Mouse (Mus musculus) kidney, adult 9 months (tissue): ENCODE measurements at regions not wholly inside any gene's neighbourhood (a gene's known extent, or its start where the extent isn't known, plus 50 kb on each side); places are given as distances from the start of the nearest gene placed in this dataset.

ENCODE experiments used
- DNase-seq: peaks from one replicate; pipeline ENCODE4 v3.0.0; 2022

- no peak for DNase-seq
Measured at GRCm38 (mm10) chrX:47229506-47229905, 663.3 kb downstream of the Smarca1 start.

- DNase-seq = peak; percentile 1
Measured at GRCm38 (mm10) chrX:47182902-47183301, 709.9 kb downstream of the Smarca1 start.

- no peak for DNase-seq
Measured at GRCm38 (mm10) chrX:47157742-47158141, 735.0 kb downstream of the Smarca1 start.

GRCm38 (mm10) chrX:47124140-47124928 is 768.4 kb downstream of the Smarca1 start:
- DNase-seq = no peak
